Mouse (Mus musculus): ENCODE measurements around the gene Gdpgp1. TPM values are rescaled to one million over a fixed set of nuclear protein-coding genes. Genes with fewer than 3 reads are reported as not detected.

Gene Gdpgp1
- polyA plus RNA-seq, 1 experiment: 1.8 TPM

DNA sequence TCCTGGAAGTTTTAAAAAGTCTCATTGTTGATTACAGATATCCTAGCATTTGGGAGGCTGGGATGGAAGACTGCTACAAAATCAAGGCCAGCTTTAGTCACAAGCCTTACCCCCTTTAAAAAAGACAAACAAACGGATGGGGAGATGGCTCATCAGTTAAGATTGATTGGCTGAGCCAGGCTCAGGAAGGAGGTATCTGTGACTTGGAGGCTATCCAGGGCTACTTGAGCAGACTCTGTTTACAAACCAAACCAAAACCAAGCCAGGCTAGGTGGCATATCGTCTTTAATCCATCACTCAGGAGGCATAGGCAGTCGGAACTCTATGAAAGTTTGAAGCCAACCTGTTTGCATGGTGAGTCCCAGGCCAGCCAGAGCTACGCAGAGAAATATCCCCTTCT, 9.0 kb downstream of the Gdpgp1 start:
- peaks cover 1% of the 10 kb centered on the region for H3K4me1 ChIP-seq (ENCODE audit: control insufficient read depth, insufficient read depth, low read length)
- H3K27ac ChIP-seq (ENCODE audit: control insufficient read depth, insufficient read depth, low read depth, low read length, poor library complexity): no peak overlapping the region
- WGBS: 84% methylated on average over 4 of the region's 4 CpGs
- H3K4me3 ChIP-seq (replicated peaks; ENCODE audit: control insufficient read depth, low read depth, low read length): no peak overlapping the region
- TF ChIP-seq POLR2A (IDR thresholded peaks at IDR 0.05; ENCODE audit: borderline replicate concordance, control insufficient read depth, low read depth, low read length): no peak
- no peak for TF ChIP-seq CTCF (IDR thresholded peaks at IDR 0.05; ENCODE audit: control insufficient read depth, insufficient read depth, low read length)

DNA sequence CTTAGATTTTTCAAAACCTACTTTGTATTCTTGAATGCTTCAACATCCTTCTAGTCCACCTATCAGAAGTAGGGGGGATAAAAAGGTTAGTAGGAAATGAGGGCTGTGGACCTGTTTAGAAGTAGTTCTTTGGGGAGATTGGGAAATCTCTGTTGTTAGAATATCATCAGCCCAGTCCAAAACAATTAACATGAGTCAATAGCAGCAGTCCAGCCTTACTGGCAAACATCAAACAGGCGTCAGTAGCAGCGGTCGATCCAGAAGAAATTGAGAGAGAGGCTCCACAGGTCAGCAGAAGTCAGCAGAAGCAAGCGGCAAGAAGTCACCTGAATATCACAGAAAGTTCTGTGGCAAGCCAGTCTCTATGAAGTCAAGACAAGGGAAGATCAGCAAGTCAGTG, 12.2 kb downstream of the Gdpgp1 start:
- no peak for TF ChIP-seq CTCF (IDR thresholded peaks at IDR 0.05; ENCODE audit: control insufficient read depth, insufficient read depth, low read length)
- no peak for TF ChIP-seq POLR2A (IDR thresholded peaks at IDR 0.05; ENCODE audit: borderline replicate concordance, control insufficient read depth, low read depth, low read length)
- WGBS: 92% methylated on average over 4 of the region's 4 CpGs
- Histone ChIP-seq H3K27ac (ENCODE audit: control insufficient read depth, insufficient read depth, low read depth, low read length, poor library complexity) (no peak overlapping the region), H3K4me1 (ENCODE audit: control insufficient read depth, insufficient read depth, low read length) (peaks cover 1% of the 10 kb centered on the region), H3K4me3 (replicated peaks; ENCODE audit: control insufficient read depth, low read depth, low read length) (no peak overlapping the region)

DNA sequence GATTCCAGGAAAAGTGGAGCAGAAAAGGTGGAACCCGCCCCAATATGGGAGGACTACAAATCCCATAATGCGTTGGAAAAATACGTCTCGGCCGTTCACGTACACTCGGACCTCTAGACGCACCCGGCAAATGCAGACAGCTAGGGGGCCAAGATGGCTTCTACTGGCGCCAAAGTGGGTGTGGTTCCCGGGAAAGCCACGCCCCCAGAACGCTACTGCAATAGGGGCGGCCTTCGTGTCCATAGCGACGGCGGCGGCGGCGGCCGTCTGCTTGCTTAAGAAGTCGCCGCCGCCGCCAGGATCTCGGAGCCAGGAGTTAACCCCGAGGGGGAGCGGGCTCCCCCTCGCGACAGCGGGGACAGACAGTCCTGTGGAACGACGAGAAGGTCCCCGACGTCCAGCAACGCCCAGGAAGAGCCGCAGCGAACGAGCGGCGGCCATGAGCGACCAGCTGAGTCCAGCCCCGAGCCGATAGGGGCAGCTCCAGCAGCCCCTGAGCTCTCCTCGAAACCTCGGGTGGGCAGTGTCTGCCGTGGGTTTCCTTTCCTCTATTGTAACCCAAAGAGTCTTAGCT, 13.6 kb downstream of the Gdpgp1 start, which contains the start of gene Ttll13:
Gene Ttll13 (plus strand): TSS at position 229 of the 574 bp plus-strand sequence.
- under 1% methylated on average over 48 of the region's 48 CpGs for WGBS
- Histone ChIP-seq H3K27ac (ENCODE audit: control insufficient read depth, insufficient read depth, low read depth, low read length, poor library complexity) (peak within 1 kb of the TSS; percentile 80), H3K4me3 (replicated peaks; ENCODE audit: control insufficient read depth, low read depth, low read length) (peak within 1 kb of the TSS; percentile 77), H3K4me1 (ENCODE audit: control insufficient read depth, insufficient read depth, low read length) (peaks cover 1% of the 10 kb centered on the region; the same call in 1 of the 2 replicates)
- TF ChIP-seq CTCF (IDR thresholded peaks at IDR 0.05; ENCODE audit: control insufficient read depth, insufficient read depth, low read length): peak; percentile 30; the same call in 1 of the 2 replicates
- TF ChIP-seq POLR2A (IDR thresholded peaks at IDR 0.05; ENCODE audit: borderline replicate concordance, control insufficient read depth, low read depth, low read length): peak; percentile 60; the same call in 1 of the 2 replicates

DNA sequence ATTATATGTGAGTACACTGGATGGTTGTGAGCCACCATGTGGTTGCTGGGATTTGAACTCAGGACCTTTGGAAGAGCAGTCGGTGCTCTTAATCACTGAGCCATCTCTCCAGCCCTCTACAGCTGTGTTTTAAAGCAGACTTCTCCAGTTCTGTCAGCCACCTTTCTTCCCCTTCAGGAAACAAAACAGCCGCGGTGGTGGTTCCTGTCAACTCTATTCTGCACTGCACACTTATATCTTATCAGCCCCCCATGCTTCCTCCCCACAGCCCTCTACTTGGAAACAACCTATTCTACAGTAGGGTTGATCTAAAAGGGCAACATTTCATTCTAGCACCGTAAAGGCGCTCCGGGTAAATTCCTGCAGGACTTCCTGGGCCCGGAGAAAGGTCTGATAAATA, 14.2 kb downstream of the Gdpgp1 start:
- 8% methylated on average over 7 of the region's 7 CpGs for WGBS
- Histone ChIP-seq H3K4me3 (replicated peaks; ENCODE audit: control insufficient read depth, low read depth, low read length) (no peak overlapping the region), H3K27ac (ENCODE audit: control insufficient read depth, insufficient read depth, low read depth, low read length, poor library complexity) (no peak overlapping the region), H3K4me1 (ENCODE audit: control insufficient read depth, insufficient read depth, low read length) (peaks cover 1% of the 10 kb centered on the region; the same call in 1 of the 2 replicates)
- TF ChIP-seq CTCF (IDR thresholded peaks at IDR 0.05; ENCODE audit: control insufficient read depth, insufficient read depth, low read length): no peak
- no peak for TF ChIP-seq POLR2A (IDR thresholded peaks at IDR 0.05; ENCODE audit: borderline replicate concordance, control insufficient read depth, low read depth, low read length)

GRCm38 (mm10) chr7:80252437-80252836, 19.8 kb downstream of the Gdpgp1 start:
- 82% methylated on average over 7 of the region's 7 CpGs for WGBS
- Histone ChIP-seq H3K4me3 (replicated peaks; ENCODE audit: control insufficient read depth, low read depth, low read length) (no peak overlapping the region), H3K27ac (ENCODE audit: control insufficient read depth, insufficient read depth, low read depth, low read length, poor library complexity) (no peak overlapping the region), H3K4me1 (ENCODE audit: control insufficient read depth, insufficient read depth, low read length) (no peaks in the 10 kb centered on the region)
- no peak for TF ChIP-seq CTCF (IDR thresholded peaks at IDR 0.05; ENCODE audit: control insufficient read depth, insufficient read depth, low read length)
- no peak for TF ChIP-seq POLR2A (IDR thresholded peaks at IDR 0.05; ENCODE audit: borderline replicate concordance, control insufficient read depth, low read depth, low read length)

DNA sequence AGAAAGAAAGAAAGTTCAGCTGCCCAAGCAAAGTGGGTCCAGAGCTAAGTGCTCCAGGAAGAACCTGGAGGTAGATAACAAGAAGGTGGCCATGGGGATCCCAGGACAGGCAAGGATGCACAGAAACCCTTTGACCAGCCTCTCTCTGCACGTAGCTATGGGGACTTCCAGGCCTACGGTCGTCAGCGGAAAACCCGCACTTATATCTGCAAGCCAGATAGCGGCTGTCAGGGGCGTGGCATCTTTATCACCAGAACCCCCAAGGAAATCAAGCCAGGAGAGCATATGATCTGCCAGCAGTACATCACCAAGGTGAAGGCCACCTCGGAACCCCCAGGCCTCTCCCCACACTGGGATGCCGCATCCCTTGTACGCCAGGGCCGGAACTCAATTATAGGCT, 20.2 kb downstream of the Gdpgp1 start:
- Histone ChIP-seq H3K27ac (ENCODE audit: control insufficient read depth, insufficient read depth, low read depth, low read length, poor library complexity) (no peak overlapping the region), H3K4me3 (replicated peaks; ENCODE audit: control insufficient read depth, low read depth, low read length) (no peak overlapping the region), H3K4me1 (ENCODE audit: control insufficient read depth, insufficient read depth, low read length) (no peaks in the 10 kb centered on the region)
- 66% methylated on average over 11 of the region's 11 CpGs for WGBS
- TF ChIP-seq CTCF (IDR thresholded peaks at IDR 0.05; ENCODE audit: control insufficient read depth, insufficient read depth, low read length) (no peak), POLR2A (IDR thresholded peaks at IDR 0.05; ENCODE audit: borderline replicate concordance, control insufficient read depth, low read depth, low read length) (no peak)

DNA sequence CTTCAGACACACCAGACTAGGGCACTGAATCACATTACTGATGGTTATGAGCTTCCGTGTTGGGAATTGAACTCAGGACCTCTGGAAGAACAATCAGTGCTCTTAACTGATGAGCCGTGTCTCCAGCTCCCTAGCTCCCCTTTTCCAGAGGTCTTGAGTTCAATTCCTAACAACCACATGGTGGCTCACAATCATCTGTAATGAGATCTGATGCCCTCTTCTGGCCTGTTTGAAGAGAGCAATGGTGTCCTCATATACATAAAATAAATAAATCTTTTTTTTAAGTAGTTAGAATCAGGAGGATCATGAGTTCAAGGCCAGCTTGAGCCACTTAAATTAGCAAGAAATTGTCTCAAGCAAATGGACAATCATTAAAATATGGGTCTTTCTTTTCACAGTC, 23.3 kb downstream of the Gdpgp1 start:
- H3K27ac ChIP-seq (ENCODE audit: control insufficient read depth, insufficient read depth, low read depth, low read length, poor library complexity): no peak overlapping the region
- TF ChIP-seq CTCF (IDR thresholded peaks at IDR 0.05; ENCODE audit: control insufficient read depth, insufficient read depth, low read length) (no peak), POLR2A (IDR thresholded peaks at IDR 0.05; ENCODE audit: borderline replicate concordance, control insufficient read depth, low read depth, low read length) (no peak)
- no peak overlapping the region for H3K4me3 ChIP-seq (replicated peaks; ENCODE audit: control insufficient read depth, low read depth, low read length)
- no peaks in the 10 kb centered on the region; the same call in 1 of the 2 replicates for H3K4me1 ChIP-seq (ENCODE audit: control insufficient read depth, insufficient read depth, low read length)
- WGBS: 62% methylated on average over 2 of the region's 2 CpGs

- no peak for TF ChIP-seq POLR2A (IDR thresholded peaks at IDR 0.05; ENCODE audit: borderline replicate concordance, control insufficient read depth, low read depth, low read length)
- TF ChIP-seq CTCF (IDR thresholded peaks at IDR 0.05; ENCODE audit: control insufficient read depth, insufficient read depth, low read length): no peak
- no peak overlapping the region for H3K4me3 ChIP-seq (replicated peaks; ENCODE audit: control insufficient read depth, low read depth, low read length)
- no peak overlapping the region for H3K27ac ChIP-seq (ENCODE audit: control insufficient read depth, insufficient read depth, low read depth, low read length, poor library complexity)
- H3K4me1 ChIP-seq (ENCODE audit: control insufficient read depth, insufficient read depth, low read length): no peaks in the 10 kb centered on the region; the same call in none of the 2 replicates
- 70% methylated on average over 2 of the region's 2 CpGs for WGBS
Observed at GRCm38 (mm10) chr7:80257706-80258105, 25.0 kb downstream of the Gdpgp1 start.

Measured in bone marrow, adult 2 months (tissue).